Mouse (Mus musculus): ENCODE data around the gene Cfd.

- no peak for TF ChIP-seq EP300 (optimal IDR thresholded peaks at IDR 0.05)
- no peak for TF ChIP-seq CTCF (IDR thresholded peaks at IDR 0.05; ENCODE audit: low read depth)
Observed at GRCm38 (mm10) chr10:79858416-79859074, 32.1 kb upstream of the Cfd start.
